Mouse (Mus musculus): ENCODE measurements around the gene Itpr1.

The Itpr1 gene

DNA sequence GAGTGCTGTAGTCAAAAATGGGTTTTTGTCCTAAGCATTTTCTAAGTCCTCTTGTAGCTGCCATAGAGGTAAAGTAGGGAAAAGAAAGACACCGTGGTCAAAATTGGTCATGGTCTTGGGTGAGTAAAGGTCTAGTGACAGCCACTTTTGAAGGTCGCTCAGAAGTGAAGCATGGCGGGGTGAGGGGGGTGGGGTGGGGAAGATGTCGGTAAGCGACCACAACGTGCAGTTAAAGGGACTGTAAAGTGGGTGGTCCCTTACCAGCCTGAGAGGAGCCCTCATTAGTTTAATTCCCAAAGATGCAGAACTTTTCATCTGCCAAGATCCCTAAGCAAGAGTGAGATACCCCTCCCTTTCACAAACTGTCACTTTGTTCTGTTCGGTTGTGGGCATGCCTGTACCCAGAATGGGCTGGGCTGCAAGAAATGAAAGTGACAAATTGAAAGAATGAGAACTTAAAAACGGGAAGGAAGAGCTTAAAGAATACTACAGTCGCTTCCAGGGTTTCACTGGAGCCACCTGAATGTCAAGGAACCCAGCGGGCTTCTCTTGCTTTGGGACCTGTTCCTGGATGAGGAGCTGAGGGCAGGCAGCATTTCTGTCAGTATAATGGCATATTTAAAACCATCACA is 1.5 kb downstream of the Itpr1 start:
- DNase-seq = peak; percentile 30 to 36

DNA sequence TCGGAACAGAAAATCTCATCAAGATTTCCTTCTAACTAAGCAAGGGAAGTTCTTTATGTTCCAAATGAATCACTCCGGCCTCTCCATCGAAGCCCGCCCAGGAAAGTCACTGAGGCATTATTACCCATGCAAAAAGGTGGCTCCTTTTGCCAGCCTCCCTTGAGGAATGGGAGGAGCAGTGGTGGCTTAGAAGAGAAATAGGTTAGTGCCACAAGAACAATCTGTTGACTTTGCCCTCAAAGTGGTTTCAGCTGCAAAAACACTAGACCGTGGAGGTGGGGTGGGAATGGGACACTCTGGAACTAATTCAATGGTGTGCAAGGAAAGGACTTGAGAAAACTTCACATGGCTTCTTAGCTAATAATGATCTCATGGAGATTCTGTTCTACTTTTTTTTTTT is 3.2 kb downstream of the Itpr1 start:
- no peak for DNase-seq

DNA sequence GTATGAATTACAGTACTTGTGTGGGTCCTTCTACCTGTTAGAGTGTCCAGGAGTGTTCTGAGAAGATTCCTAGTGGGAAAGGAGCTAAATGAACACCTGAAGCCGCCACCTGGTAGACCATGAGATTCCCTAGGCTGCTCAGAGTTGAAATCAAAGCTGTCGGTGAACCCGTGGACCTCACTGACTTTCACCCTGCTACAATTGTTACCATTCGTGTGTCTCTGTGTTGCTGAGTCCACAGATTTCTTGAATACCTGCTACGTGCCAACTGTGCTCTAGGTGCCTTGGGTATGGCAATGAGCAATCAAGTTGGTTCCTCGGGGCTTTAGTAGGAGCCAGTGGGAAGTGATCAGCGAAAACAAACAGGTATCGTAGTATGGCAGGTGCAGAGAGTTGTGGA is 3.9 kb downstream of the Itpr1 start:
- DNase-seq = no peak

DNA sequence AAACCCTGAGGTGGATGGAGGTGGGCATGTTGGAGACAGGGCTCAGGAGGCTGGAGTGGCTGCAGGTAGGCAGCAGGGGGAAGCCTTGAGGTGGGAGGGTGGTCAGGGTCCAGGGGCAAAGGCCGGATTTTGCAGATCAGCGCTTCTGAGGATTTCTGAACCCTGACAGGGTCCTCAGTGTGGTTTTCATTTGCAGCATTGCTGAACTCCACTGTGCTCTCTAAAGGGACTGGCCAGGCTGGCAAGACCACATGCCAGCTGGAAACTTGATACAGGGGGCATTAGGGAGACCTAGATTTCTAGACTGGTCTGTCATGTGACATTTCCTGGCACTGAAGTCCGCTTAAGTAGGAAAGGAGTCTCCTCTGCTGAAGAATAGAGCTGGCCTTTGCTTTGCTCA is 5.1 kb downstream of the Itpr1 start:
- DNase-seq = no peak

DNA sequence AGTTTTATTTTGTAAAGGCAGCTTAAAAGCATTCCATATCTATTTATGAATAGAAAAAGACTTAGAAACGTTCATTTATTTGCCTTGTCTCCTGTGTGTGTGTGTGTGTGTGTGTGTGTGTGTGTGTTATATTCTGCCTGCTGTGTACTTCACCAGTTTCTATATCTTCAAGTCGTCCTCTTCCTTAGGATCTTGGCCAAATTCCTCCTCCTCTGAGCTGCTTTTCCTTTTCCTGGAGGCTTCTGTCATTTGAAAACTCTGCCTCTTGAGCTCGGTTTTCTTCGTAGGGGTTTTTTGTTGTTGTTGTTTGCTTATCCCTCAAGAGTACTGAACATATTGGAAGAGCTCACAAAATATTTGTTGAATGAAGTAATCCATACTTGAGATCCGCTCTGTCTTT is 9.5 kb downstream of the Itpr1 start:
- no peak for DNase-seq

DNA sequence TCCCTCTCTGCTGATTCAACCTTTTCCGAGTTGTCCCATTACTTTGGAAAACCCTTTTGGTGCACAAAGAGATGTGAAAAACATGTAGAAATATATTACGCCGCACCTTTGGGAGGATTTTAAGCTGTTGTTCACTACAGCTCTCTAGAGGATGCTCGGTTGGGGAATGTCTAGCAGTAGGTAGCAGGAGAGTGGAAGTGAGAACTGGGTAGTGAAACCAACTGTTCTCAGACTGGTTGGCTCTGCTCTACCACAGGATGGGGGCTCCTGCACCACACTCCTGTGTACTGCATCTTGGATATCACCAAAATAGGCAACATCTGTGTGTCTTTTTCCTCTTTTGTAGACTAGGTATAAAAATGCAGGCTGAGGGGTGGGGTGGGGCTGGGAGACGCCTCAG is 10.0 kb downstream of the Itpr1 start:
- DNase-seq = peak; percentile 20 to 31

DNA sequence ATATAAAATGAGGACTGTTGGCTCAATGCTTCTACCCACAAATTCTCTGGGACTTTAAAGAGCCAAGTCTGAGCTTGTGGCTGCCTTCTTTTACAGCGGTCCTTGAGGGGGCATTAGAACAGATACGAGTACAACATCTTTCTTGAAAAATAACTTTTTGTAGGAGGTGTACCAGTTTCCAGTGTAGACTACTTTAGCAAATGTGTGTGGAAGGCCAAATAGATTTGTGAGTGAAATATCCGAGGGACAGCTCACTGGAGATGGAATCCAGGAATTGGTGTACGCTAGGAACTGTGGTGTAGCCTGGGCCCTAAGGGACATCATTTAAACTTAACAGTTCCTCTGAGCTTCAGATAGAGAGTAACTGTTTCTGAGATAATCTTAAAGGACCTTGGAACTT is 11.5 kb downstream of the Itpr1 start:
- no peak for DNase-seq

DNA sequence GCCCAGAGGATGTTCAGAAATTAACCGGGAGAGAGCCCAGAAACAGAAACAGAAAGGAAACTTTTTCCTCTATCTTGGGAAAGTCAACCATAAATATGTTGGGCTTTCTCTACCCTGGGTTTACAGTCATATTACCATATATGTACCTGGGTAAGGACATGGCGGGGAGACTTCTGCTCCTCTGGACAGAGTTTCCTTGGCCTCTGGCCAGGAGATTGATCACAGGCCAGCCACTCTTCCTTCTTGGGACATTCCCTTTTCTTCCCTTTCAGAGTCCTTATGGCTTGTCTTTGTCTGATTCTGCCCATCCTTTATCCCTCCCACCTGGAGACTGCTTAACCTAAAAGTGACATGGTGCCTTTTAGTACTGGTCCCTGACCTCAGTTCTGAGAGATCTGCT is 12.1 kb downstream of the Itpr1 start:
- DNase-seq = no peak

DNA sequence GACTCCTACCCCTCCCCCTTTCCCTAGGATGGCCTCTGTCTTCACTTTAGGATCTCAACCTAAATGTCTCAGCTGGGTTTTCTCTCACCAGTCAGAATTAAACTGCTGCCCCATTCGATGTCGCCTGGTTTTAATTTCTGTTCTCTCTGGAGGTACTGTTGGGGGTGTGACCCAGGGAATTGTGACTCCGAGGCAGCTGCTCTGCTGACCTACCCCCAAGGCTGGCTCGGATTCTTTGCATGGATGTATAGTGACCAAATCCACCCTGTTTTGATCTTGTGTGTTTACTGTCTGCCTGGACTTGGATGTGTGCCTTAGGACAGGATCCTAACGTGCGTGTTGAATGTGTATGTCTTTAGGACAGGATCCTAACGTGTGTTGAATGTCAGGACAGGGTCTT is 13.3 kb downstream of the Itpr1 start:
- DNase-seq = no peak

DNA sequence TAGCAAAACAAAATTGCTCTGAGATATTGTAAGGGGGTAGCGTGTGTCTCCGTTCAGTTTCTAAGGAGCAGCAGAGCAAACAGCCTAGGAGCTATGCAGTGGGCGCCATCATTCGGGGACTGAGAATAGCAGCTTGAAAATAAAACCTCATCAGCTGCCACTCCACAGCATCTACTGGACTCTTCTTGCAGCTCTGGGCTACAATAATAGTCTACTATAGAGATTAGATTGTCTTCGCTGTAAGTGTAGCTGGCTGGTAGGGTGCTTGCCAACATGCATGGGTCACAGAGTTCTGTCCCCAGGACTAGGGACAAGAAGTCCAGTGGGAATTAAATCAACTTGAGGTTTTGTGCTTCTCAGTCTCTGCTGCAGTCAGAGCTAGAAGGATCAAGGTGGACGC is 14.6 kb downstream of the Itpr1 start:
- DNase-seq = no peak

DNA sequence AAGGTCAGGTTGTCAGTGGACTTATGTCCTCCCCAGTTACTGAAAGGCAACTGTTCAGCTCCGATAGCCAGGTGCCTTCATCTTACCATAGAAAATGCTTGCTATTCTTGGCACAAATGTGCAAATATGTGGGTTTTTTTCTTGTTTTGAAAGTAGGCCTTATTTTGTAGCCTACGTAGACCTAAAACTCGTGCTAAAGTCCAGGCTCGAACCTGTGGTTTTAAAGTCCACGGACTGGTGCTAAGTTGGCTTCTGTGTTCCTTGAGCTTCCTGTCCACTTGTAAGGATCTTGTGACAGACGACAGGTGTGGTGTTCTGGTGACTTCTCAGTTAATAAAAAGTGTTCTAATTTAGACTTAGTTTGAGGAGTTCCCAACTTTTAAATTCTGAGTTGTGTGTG is 15.2 kb downstream of the Itpr1 start:
- DNase-seq = no peak

DNA sequence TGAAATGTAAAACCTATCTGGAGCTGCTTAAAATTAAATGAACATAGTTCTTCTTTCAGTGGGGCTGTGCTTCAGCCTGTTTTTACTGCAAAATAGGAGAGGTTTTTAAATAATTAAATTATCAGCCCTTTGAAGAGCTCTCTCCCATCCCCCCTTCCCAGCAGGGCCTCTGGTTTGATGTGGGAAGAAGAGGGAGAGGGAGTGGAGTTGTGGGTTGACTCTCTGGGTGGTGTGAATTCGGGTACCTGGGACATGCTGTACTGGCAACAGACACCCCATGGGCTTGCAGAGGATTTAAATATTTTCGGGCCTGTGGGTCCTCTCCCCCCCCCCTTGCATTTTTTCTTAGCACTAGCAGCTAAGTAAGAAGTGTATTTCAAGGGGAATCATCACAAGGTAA is 15.7 kb downstream of the Itpr1 start:
- DNase-seq = no peak

DNA sequence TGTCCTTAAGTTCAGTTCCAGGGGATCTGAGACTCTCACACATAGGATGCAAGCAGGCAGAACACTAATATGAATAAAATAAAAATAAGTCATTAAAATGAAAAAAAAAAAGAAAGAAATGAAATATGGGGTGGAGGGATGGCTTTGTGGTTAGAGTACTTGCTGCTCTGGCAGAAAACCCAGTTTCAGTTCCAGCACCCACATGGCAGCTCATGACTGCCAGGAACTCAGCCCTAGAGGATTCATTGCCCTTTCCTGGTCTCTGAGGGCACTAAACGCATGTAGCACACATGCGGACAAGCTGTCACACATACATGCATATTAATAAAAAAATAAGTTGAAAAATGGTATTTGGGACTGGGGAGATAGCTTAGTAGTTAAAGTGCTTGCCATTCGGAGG is 17.7 kb downstream of the Itpr1 start:
- no peak for DNase-seq

DNA sequence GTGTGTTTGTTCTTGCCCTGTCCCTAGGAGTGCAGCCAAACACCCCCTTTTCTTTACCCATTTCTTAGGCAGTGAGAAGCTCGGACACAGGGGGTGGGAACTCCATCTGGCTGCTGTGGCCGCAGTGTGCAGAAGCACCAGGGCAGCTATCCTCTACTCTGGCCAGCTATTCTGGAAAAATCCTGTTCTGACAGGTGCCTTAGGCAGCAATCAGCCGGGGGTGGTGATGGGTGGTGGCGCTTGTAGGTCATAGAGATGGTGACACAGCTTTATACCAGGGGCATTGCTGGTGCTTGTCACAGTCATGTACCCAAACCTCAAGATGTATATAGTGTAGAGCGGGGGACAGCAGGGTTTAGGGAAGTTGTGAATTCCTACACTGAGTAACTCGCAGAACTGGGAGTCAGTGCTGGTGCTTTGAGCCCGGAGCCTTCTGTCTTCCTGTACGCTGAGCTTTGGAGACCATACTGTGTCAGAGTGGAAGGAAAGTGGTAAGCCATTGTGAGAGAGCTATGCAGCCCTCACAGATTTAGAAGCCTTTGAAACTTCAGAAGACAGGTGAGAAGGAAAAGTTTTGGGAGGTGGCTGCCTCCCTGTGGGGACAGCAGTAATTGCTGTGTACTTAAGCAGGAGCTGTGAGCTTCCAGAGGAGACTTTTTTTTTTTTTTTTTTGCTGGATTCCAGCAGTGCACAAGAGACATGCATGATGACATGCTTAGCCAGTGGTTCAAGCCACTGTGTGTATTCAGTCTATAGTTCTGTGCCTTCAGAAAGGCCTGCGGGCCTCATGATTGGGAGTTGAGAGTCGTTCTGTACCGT is 19.2 kb downstream of the Itpr1 start:
- DNase-seq = no peak

DNA sequence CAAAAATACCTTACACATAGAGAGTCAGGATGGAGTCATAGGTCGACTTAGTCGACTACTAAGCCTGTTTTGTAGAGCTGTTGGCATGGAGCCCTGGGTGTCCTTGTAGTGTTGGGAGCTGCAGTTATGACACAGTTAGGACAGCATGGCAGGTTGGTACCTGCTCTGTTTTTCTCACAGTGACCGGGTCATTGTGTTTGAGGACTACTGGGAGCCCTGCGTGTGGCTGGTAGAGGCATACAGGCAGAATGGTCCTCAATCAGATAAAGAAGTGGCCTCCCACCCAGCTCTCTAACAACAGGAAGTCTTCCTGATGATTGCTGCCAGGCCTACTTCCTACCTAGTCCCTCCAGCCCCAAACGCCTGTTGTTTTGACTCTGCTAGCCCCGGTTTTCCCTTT is 20.2 kb downstream of the Itpr1 start:
- DNase-seq = no peak

DNA sequence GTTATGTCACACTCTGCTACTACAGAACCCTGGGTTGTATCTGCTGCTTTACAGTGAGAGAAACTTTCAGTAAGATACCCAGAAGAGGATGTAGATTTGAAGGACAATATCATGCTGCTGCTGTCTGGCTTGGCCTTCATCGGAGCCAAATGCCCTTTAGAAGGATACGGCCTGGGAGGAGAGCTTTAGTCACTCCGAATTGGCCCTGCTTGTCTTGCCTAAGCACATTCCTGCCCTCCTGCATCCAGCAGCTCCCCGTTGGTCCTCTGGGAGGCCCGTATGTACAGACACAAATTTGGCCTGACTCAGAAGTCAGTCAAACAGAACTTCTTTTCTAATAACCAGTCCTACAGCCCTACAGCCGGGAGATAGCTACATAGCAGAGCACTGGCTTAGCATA is 21.6 kb downstream of the Itpr1 start:
- no peak for DNase-seq

DNA sequence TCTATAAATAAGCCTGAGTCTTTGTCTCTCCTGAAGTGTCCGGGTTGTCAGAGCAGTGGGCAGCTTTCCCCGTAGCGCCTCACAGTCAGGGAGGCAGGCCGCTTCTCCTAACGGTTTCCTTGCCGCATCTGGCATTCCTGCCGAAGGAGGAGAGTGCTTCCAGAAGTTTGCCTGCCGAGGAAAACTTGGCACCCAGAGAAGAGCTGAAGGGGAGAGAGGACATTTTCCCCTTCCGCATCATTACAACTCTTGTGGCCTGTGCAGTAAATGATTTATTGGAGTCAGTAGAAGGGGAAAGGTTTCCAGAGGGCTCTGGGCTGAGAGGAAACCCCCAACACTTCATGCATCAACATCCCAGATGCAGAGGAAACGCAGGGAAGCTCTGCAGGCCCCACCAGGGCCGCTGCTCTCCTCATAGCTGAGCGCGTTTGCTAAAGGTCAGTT is 22.8 kb downstream of the Itpr1 start:
- no peak for DNase-seq

DNA sequence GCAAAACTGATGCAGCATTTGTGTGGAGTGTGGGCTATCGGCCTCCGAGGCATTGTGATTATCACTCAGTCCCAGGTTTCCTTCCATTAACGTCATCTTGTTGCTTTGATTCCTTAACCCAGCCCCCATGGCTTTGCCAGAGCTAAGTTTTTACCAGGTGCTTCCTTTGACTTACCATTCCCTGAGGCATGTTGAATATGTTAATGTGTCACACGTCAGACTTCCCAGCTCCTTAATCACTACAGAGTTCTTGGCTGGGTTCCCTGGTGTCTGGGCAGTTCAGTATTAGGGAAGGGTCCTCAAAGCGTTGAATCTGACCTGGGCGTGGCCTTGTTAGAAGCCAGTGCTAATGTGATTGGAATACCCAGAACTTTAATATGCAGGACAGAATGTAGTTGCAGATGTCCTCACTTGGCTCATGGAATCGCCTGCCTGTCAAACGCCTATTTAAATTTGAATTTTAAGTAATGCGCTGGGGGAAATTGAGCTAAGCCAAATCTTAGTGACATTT is 23.6 kb downstream of the Itpr1 start:
- DNase-seq = no peak

DNA sequence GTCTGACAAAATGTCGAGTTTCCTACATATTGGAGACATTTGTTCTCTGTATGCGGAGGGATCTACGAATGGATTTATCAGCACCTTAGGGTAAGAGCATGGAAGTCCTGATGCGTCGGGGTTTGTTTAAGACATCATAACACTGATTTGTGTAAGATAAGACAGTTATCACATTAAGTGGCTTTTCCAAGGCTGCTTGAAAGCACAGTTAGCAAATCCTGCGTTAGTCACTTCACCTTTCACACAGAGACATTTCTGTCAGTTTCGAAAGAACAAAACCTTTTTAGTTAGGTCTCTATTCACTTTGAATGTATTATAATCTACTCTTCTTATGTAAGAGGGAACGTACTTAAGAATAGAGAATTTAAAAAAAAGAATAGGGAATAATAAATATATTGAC is 24.1 kb downstream of the Itpr1 start:
- no peak for DNase-seq

DNA sequence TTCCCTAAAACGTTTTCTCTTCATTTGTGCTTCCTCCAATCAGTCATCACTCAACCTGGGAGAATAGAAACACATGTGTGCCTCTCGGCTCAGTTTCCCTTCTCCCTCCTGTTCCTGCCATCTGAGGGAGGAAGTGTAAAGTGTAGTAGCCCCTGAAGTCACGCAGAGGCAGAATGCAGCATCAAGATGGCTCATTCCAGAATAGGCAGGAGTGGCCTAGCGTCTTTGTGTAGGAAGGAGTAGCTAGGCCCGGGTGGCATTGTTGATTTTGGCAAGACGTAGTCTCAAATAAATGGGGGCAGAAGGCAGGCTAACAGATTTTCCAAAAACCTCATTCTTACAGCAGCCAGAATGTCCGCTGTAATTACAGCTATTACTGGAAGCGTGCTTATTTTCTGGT is 24.7 kb downstream of the Itpr1 start:
- DNase-seq = no peak

DNA sequence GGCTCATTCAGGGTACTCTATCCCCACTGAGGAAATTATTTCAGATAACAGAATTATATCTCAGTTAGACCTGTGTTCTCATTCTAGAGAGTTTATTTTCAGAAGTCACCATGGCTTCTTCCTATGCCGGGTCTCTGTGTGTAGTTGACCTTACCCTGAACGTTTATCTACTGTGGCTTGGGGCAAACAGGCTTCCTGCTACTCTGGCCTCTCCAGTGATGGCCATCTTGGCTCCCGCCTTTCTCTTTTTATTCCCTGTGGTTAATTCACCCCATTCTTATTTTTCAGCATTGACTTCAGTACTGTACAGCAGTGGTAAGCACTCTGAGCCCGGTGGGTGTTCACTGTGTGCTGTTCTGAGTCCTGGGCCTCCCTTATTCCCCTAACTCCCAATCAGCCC is 25.1 kb downstream of the Itpr1 start:
- DNase-seq = no peak

DNA sequence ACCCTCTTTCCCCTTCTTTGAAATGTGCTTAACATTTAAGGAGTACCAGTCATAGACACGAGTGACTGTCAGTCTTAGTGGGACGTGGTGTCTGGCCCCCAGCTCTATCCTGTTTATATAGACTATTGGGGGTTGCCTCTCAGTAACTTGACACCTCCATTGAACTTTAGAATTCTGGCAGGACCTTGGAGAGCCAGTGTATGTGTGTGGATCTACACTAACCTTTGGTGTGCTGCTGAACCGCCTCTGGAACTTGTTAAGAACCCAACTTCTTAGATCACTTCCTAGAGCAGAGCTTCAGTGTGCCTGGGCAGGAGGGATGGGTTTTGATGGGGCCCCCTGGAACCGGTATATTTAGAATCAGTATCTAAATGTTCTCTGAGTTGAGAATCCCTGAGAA is 26.2 kb downstream of the Itpr1 start:
- DNase-seq = no peak

DNA sequence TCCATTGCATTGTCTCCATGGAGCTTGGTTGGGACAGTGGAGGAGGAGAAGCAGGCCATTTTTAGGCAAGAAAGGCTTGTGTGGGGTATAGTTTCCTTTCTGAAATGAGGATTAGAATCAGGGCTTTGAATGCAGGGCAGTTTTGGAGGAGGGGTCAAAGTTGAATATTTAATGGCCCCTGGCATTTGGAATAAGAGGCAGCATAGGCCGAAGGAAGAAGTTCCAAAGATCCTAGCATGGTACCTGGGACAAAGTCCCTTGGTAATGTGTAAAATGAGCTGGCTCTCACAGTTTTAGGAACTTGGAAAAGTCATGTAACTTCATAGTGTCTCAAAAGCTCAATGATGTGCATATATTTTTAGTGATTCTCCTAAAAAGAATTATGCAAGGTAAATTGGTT is 27.1 kb downstream of the Itpr1 start:
- DNase-seq = no peak

DNA sequence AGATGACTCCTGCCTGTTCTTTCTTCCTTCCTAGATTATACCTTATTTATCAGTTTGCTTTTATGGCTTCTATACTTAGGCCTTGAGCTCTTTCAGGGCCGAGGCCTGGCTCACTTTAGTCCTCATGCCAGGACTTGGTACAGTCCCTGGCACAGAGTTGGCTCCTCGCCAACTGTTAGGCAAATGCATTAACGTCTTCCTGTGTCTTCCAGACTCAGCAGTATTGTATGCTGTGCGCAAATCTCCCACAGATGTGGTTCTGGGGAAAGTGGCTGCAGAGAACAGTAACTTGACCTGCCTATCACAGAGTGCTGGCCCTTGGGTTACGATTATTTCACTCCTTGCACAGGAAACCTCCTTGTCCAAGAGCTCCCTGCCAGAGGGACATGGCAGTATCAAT is 27.9 kb downstream of the Itpr1 start:
- DNase-seq = no peak

DNA sequence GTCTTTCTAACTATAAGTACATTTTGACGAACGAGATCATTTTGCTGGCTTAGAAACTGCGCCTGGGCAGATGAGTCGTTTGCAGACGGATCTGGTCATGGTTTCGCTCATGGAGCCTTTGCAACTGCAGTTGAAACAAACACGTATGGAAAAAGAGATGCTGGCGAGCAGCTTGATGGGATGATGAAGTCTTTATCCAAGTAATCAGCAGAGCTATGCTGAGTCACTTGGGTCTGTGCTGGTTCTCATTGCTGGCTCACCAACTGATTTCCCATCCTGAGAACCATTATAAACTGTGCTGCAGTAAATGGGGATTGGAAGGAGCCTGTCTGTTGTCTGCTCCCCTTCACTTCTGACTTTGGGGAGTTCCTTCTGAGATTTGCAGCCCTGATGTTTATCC is 31.7 kb downstream of the Itpr1 start:
- DNase-seq = no peak
